Mouse (Mus musculus) adrenal gland, adult 8-10 months (tissue): ENCODE results near the gene Ptprs. TPM values are rescaled to one million over a fixed set of nuclear protein-coding genes. Genes with fewer than 3 reads are reported as not detected.

Source experiments
- DNase-seq: peaks from one replicate; pipeline ENCODE4 v3.0.0; 2022
- total RNA-seq, 4 experiments: library from RNA; stranded (reverse); gene quantifications; 2 replicates each; pipeline ENCODE4 v1.2.4; 2022

Ptprs gene
- total RNA-seq, 4 experiments from 2014 or later, result 253 to 392 (median 313) TPM

- no peak for DNase-seq
These were observed 14.3 kb upstream of the Ptprs start for GRCm38 (mm10) chr17:56490438-56491152.

GRCm38 (mm10) chr17:56488028-56488427 is 11.7 kb upstream of the Ptprs start:
- DNase-seq, result no peak

DNA sequence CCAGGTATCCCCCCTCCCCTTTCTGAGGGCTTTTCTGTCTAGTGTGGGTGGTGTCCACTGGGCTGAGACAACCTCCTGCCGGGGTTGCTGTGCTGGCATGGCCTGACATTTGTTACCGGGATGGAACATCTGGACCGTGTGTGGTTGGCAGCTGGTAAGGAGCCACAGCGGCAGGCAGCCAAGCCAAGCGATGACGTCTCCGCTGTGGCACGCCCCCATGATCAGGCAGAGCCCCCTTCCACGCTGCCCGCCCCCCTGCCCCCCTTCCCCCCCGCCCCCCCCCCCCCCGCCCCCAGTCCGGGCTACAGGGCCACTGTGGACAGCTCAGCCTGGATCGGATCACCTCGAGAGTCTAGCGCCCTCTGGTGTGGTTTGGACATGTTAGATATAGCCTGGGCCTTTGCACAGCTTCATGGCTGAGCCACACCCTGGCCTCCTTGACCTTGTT is 11.2 kb upstream of the Ptprs start:
- DNase-seq, result peak; percentile 40

DNA sequence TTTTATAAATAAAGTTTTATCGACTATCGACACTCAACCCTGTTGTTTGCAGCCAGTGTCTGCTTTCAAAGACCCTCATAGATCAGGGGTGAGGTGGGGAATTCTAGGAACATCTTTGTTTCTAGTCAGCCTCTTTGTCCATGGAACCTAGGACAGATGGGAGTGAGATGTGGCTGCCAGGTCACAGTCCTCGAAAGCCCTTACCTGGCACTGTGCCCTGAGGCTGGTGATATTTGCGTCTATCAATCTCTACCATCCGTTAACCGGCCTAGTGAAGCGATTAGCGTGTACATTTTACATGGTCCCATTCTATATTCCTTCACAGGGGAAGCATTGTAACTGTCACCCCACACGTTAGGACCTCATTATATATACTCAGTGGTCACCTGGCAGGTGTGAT is 9.6 kb upstream of the Ptprs start:
- DNase-seq, result no peak

DNA sequence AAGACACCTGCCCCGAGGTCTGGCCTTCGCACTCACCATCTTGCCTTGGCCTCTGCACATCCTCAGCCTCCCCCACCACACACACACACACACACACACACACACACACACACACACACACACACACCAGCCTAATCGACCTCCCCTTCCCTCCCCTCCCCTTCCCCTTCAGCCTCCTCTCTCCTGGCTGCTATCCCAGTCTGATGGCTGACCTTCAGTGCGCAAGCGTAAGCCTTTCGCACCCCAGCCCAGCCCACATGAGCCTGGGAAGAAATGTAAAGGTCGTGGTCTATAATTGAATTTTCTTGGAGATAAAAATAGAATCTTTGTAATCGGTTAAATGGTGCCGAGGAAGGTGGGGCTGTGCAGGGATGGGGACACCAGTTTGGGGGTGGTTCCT is 8.8 kb upstream of the Ptprs start:
- DNase-seq, result peak; percentile 18

GRCm38 (mm10) chr17:56482671-56483070 is 6.4 kb upstream of the Ptprs start:
- DNase-seq, result no peak

- peak; percentile 58 for DNase-seq
These were observed 3.1 kb upstream of the Ptprs start for GRCm38 (mm10) chr17:56479358-56479757.

GRCm38 (mm10) chr17:56478191-56478611 is 1.9 kb upstream of the Ptprs start:
- DNase-seq, result peak; percentile 85

DNA sequence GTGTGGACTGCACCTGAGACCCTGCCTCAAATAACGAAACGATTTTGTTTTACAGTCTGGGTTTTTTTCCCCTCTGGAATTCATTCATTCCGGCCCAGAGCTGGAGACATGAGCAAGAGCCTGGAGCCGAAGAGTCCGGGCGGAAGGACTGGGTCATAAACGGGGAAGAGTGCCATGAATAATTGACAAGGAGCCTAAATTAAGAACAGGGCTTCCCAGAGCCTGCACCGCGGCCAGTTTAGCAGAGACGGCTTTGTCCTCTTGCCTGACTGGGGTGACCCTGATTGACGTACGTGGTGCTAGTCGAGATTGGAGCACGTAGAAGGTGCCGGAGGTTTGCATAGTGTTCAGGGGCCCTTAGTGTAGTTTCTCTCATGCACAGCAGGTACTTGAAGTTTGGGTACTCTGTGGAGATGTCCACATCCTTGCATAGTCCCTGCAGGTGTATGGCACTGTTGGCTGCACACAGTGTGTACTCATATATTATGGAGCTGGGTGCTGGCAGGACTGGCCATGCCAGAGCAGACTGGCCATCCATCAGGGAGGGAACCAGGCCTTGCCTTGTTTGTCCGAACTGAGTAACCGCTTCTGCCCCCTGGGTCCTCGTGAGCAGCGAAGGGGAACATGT is 1.0 kb upstream of the Ptprs start:
- DNase-seq, result peak; percentile 19

- peak; percentile 46 for DNase-seq
These were observed 490 bp downstream of the Ptprs start for GRCm38 (mm10) chr17:56475584-56476401.

DNA sequence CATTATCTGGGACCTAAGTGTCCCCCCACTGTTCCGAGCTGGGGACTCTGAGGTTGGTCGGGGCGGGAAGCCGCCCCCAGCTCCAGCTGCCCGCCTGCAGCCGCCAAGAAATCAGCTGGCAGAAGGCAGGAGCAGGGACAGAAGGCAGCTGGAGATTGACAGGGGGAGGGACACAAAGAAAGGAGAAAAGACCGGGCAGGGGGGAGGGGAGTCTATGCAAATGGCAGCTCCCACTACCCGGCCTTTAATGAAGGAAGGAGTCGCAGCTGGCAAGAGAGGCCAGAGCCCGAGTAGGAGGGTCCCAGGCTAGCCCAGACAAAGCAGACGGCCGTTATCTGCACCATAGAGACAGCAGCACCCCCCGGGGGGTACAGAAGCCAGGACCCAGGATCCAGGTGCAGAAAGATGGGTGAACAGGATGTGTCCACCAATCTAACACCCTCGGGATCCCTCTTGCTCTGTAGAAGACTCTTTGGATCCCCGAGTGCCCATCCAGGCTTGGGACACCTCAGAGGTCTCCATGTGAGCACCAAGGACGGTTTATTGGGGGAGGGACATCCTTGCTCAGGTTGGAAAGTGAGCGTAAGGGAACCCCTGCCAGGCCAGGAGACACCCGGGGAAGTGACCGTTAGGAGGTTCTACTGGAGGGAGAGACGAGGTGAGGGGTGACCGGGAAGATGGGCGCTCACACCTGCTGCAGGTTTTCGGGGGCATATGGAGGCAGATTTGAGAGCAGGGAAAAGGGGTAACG is 1.3 kb downstream of the Ptprs start:
- peak; percentile 44 for DNase-seq

- DNase-seq, result no peak
These were observed 1.9 kb downstream of the Ptprs start for GRCm38 (mm10) chr17:56474311-56474830.

- DNase-seq, result peak; percentile 5
These were observed 2.7 kb downstream of the Ptprs start for GRCm38 (mm10) chr17:56473611-56473905.

DNA sequence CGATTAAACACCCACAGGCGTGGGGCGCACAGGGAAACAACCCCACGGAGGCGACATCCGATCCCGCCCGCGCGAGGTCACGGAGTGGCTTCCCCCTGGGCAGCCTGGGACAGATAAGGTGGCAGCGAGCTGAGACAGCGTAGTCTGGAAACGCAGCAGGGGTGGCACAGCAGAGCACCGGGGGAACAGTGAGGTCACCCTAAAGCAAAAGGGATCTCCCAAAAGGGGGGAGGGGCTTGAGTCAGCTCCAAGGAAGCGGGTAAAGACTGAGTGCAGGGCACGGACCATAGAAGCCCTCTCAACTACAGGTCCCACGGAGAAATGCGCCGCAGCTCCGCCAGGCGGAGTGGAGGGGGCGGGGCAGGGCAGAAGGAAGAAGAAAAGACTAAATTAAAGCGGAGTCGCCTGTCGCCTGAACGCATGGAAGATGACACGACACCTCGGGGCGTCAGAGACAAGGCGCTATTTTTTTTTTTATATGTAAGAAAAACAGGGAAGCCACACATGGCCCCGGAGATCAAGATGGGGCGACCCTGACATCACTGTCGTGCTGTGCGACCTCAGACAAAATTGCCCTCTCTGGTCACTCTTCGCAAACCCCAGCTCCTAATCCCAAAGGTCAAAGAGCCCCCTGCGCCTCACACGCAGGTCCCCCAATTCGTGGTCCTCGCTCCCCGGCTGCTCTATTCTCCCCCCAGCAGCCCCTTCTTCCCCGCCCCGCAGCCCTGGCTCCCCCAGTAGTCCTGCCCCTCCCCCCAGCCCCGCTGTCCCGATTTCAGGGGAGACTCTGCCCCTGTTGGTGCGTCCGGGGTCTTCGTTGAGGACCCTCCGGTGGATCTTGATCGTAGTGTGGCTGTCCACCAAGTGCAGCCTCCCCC is 3.3 kb downstream of the Ptprs start:
- no peak for DNase-seq

GRCm38 (mm10) chr17:56472121-56472520 is 4.2 kb downstream of the Ptprs start:
- DNase-seq, result no peak

DNA sequence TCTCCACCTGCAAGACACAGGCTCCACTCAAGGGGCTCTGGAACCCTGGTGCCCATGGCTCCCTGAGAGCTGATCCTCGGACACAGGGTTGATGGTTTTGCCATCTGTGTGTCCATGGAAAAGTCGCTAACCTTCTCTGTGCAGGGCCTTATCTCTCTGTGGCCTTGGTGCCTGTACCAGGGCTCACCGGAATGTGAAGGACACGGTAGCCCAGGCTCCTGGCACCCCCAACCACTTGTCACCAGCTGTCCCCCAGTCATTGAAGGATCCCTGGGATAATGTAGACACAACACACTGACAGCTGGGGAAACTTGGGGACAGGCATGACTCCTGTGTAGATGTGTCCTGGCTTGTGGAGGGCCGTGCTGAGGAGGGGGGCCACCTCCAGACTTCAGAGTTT is 5.1 kb downstream of the Ptprs start:
- no peak for DNase-seq

GRCm38 (mm10) chr17:56470571-56470970 is 5.7 kb downstream of the Ptprs start:
- DNase-seq, result no peak

DNA sequence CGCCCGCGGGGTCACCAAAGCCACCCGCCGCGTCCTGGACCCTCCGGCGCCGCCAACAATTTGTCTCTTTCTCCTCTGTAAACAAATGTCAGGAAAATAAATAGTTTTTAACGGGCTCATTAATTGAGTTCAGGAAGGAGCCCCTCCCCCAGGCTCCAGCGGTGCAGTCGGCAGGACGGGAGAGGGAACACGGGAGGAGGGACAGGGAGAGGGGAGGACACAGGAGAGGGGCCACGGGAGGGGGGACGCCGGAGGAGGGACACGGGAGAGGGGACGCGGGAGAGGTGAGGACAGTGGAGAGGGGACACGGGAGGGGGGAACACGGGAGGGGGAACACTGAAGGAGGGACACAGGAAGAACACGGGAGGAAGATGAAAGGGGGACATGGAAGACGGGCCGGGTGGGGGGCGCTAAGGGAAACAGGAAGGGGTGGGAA is 6.3 kb downstream of the Ptprs start:
- DNase-seq, result no peak

DNA sequence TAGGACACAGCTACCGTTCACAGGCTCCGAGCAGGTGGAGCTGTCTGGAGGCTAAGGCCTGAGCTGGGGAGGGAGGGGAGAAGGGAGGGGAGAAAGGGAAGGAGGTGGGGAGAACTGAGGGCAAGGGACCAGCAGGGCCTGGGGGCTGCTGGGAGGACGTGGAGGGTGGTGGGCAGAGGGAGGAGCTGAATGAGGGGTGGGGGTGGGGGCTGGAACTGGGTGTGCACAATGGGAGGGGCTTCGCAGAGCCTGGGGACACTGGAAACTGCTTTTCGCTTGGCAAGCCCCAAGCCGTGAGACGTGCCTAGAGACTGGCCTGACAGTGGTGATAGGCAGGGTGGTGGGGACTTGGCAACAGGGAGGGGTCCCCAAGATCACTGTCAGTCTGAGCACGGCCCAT is 7.0 kb downstream of the Ptprs start:
- no peak for DNase-seq

GRCm38 (mm10) chr17:56468870-56469269 is 7.4 kb downstream of the Ptprs start:
- DNase-seq, result no peak

DNA sequence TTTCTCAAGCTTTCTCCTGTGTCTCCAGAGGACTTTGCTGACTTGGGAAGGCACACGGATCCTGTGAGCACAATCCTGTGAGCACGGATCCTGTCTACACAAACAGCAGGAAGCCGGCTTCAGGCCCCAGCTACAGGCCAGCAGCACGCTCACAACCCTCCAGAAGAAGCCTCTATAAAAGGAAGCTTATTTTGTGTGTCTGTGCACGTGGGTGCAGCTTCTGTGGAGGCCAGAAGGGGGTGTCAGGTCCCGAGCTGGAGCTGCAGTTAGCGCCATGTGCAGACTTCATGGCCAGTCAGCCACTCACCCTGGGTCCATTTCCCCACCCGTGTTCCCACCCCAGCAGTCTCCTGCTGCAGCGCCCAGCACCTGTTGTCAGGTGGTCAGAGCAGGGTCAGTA is 7.9 kb downstream of the Ptprs start:
- no peak for DNase-seq
